Mouse (Mus musculus): ENCODE results near the gene Gpr108.

- TF ChIP-seq CTCF (IDR thresholded peaks at IDR 0.05; ENCODE audit: borderline replicate concordance, insufficient read depth, low read length) (no peak), POLR2A (IDR thresholded peaks at IDR 0.05; ENCODE audit: low read depth, low read length) (no peak)
Measured at GRCm38 (mm10) chr17:57261286-57261685, 13.0 kb upstream of the Gpr108 start.

Data from embryonic fibroblast, embryonic 13.5 days (primary cell).